Mouse (Mus musculus): ENCODE data around the gene Abt1. TPM values are rescaled to one million over a fixed set of nuclear protein-coding genes. Genes with fewer than 3 reads are reported as not detected.

The Abt1 gene
- polyA plus RNA-seq, 1 experiment from 2014 or later = 8.8 TPM

DNA sequence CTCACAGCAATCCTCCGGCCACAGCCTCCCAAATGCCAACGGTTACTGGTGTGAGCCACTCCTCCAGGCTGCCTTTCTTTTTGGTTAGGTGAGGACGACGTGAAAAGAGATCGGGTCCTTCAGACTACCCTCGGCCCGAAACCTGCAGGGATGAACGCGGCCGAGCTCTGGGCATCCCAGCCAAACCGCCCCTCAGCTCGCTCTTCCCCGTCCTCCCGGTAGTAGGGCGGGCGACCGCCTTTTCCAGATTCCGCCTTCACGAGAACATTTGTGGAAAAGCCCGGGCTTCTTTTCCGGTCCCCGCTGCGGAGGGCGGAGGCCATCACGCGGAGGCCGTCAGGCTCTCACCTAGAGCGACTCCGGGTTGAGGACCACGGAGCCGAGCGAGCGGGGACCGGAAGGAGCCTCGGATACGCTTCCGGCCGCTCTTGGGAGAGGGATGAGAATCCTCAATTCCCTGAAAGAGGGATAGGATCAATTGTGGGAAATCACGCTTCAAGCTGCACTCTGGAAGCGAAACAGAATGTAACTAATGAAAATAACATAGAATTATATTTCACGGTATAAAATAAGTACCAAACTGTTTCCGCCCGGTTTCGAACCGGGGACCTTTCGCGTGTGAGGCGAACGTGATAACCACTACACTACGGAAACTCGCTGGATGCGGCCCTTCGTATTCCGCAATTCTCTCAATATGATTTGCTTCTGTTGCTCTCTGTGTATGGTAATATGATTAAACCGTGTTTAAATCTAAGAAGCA, 22.1 kb upstream of the Abt1 start:
- WGBS = under 1% methylated on average over 55 of the region's 55 CpGs
- Histone ChIP-seq H3K27ac (ENCODE audit: low read depth, low read length) (peak overlapping the region; percentile 98), H3K4me1 (ENCODE audit: control insufficient read depth, insufficient read depth, low read length) (peaks cover 7% of the 10 kb centered on the region), H3K27me3 (ENCODE audit: control insufficient read depth, insufficient read depth, low read length) (no peaks in the 10 kb centered on the region), H3K36me3 (ENCODE audit: control insufficient read depth, insufficient read depth, low read length) (no peaks in the 10 kb centered on the region), H3K9ac (replicated peaks; ENCODE audit: low read depth, low read length) (peak overlapping the region; percentile 88), H3K4me3 (ENCODE audit: low read depth, low read length) (peak overlapping the region; percentile 75), H3K4me2 (ENCODE audit: low read depth, low read length) (peak overlapping the region; percentile 75), H3K9me3 (ENCODE audit: control insufficient read depth, low read length) (no peaks in the 10 kb centered on the region)
- peak; percentile 94 for ATAC-seq (ENCODE audit: low read depth)

DNA sequence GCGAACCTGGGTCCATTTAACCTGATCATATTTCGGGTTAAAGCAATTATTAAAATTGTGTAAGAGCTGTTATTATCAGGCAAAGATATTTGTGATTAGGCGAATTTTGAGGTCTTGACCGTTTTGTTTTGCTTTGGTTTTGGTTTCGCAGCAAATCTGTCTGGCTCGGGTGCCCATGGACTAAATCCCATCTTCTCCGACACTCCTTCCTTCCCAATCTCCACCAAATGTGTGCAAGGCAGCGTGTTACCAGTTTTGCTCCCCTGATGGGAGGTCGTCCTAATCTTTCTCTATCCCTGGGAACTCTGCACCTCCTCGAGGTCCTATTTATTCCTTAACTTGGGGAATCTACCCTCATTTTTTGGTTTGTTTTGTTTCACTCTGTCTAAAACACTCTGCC, 21.5 kb upstream of the Abt1 start:
- peak overlapping the region; percentile 75 for H3K4me3 ChIP-seq (ENCODE audit: low read depth, low read length)
- WGBS = 4% methylated on average over 10 of the region's 10 CpGs
- H3K27me3 ChIP-seq (ENCODE audit: control insufficient read depth, insufficient read depth, low read length) = no peaks in the 10 kb centered on the region
- H3K4me1 ChIP-seq (ENCODE audit: control insufficient read depth, insufficient read depth, low read length) = peaks cover 7% of the 10 kb centered on the region
- H3K9me3 ChIP-seq (ENCODE audit: control insufficient read depth, low read length) = no peaks in the 10 kb centered on the region
- ATAC-seq (ENCODE audit: low read depth) = peak; percentile 9; the same call in 1 of the 2 replicates
- H3K36me3 ChIP-seq (ENCODE audit: control insufficient read depth, insufficient read depth, low read length) = no peaks in the 10 kb centered on the region
- H3K9ac ChIP-seq (replicated peaks; ENCODE audit: low read depth, low read length) = peak overlapping the region; percentile 88
- H3K4me2 ChIP-seq (ENCODE audit: low read depth, low read length) = peak overlapping the region; percentile 75
- H3K27ac ChIP-seq (ENCODE audit: low read depth, low read length) = peak overlapping the region; percentile 98

DNA sequence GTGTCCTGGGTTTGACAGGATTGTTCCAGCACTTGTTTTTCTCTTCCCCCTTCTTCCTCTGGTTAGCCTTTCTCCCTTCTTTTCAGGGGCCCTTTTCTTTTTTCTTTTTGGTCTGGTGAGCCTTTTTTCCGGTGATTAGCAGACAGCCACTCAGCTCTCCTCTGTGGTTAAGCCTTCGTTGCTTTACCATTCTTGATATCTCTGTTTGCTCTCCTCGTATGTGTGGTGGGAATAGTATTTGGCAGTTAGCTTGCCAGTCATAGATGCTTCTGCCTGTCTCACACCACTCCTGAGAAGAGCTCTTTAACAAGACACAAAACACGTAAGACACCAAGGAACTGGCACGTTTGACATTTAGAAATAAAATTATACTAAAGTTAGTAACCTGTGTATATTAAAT, 20.8 kb upstream of the Abt1 start:
- Histone ChIP-seq H3K27ac (ENCODE audit: low read depth, low read length) (no peak overlapping the region; the same call in 1 of the 2 replicates), H3K36me3 (ENCODE audit: control insufficient read depth, insufficient read depth, low read length) (no peaks in the 10 kb centered on the region), H3K4me3 (ENCODE audit: low read depth, low read length) (peak overlapping the region; percentile 75), H3K4me1 (ENCODE audit: control insufficient read depth, insufficient read depth, low read length) (peaks cover 7% of the 10 kb centered on the region), H3K27me3 (ENCODE audit: control insufficient read depth, insufficient read depth, low read length) (no peaks in the 10 kb centered on the region), H3K9ac (replicated peaks; ENCODE audit: low read depth, low read length) (no peak overlapping the region; the same call in 1 of the 2 replicates), H3K4me2 (ENCODE audit: low read depth, low read length) (peak overlapping the region; percentile 75), H3K9me3 (ENCODE audit: control insufficient read depth, low read length) (no peaks in the 10 kb centered on the region)
- 60% methylated on average over 5 of the region's 5 CpGs for WGBS
- ATAC-seq (ENCODE audit: low read depth) = no peak

DNA sequence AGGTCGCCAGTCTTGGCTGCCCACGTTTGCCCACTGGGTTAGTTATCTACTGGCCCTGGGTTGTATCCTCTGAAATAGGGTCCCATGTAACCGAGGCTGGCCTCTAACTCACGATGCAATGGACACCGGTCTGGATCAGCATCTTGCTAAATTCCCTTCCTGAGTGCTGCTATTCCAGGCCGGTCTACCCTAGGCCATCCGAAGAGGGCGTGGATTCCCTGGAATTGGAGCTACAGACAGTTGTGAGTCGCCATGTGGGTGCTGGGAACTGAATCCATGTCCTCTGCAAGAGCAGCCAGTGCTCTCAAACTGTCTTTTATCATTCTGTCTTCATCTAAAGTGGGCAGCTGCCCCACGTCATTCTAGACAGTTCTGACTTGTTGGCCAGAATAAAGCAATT, 16.2 kb upstream of the Abt1 start:
- Histone ChIP-seq H3K4me2 (ENCODE audit: low read depth, low read length) (no peak overlapping the region), H3K4me3 (ENCODE audit: low read depth, low read length) (no peak overlapping the region), H3K9ac (replicated peaks; ENCODE audit: low read depth, low read length) (no peak overlapping the region), H3K9me3 (ENCODE audit: control insufficient read depth, low read length) (no peaks in the 10 kb centered on the region), H3K27ac (ENCODE audit: low read depth, low read length) (no peak overlapping the region), H3K4me1 (ENCODE audit: control insufficient read depth, insufficient read depth, low read length) (peaks cover 7% of the 10 kb centered on the region), H3K36me3 (ENCODE audit: control insufficient read depth, insufficient read depth, low read length) (no peaks in the 10 kb centered on the region), H3K27me3 (ENCODE audit: control insufficient read depth, insufficient read depth, low read length) (no peaks in the 10 kb centered on the region)
- ATAC-seq (ENCODE audit: low read depth) = no peak
- WGBS = 70% methylated on average over 10 of the region's 10 CpGs

DNA sequence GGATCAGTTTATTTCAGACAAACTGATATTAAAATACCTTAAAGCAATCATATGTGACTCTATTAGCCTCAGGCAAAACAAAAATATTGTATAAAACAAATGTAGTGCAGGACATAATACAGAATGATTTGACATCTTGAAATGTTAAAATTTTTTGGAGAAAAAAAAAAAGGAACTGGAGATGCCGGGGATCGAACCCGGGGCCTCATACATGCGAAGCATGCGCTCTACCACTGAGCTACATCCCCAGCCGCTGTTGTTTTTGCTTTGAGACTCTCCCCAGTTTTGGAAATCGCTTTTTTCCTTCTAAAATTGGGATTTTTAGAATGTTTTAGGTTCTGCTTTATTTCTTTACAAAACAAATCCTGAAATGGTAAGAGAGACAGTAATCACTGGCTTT, 14.9 kb upstream of the Abt1 start:
- H3K27ac ChIP-seq (ENCODE audit: low read depth, low read length) = no peak overlapping the region
- peak overlapping the region; percentile 43 for H3K4me3 ChIP-seq (ENCODE audit: low read depth, low read length)
- peak overlapping the region; percentile 42 for H3K4me2 ChIP-seq (ENCODE audit: low read depth, low read length)
- H3K4me1 ChIP-seq (ENCODE audit: control insufficient read depth, insufficient read depth, low read length) = no peaks in the 10 kb centered on the region
- peak; percentile 68 for ATAC-seq (ENCODE audit: low read depth)
- H3K9me3 ChIP-seq (ENCODE audit: control insufficient read depth, low read length) = no peaks in the 10 kb centered on the region
- no peaks in the 10 kb centered on the region for H3K27me3 ChIP-seq (ENCODE audit: control insufficient read depth, insufficient read depth, low read length)
- H3K36me3 ChIP-seq (ENCODE audit: control insufficient read depth, insufficient read depth, low read length) = no peaks in the 10 kb centered on the region
- peak overlapping the region; percentile 32; the same call in 1 of the 2 replicates for H3K9ac ChIP-seq (replicated peaks; ENCODE audit: low read depth, low read length)
- under 1% methylated on average over 7 of the region's 7 CpGs for WGBS

DNA sequence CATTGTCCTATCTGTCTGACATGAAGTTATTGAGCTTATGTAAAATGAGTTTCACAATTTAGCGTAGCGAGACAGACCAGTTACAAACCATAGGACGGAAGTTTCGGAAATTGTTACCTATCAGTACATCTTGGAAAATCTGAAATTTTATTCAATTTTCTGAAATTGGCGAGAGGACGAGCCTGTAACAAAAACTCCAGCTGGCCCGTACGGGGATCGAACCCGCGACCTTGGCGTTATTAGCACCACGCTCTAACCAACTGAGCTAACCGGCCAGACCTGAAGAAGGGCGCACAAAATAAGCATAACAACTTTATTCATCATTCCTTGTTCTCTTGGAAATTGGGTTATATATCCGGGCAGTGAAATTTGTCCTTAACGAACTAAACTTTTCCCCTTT, 14.2 kb upstream of the Abt1 start:
- WGBS = under 1% methylated on average over 17 of the region's 17 CpGs

DNA sequence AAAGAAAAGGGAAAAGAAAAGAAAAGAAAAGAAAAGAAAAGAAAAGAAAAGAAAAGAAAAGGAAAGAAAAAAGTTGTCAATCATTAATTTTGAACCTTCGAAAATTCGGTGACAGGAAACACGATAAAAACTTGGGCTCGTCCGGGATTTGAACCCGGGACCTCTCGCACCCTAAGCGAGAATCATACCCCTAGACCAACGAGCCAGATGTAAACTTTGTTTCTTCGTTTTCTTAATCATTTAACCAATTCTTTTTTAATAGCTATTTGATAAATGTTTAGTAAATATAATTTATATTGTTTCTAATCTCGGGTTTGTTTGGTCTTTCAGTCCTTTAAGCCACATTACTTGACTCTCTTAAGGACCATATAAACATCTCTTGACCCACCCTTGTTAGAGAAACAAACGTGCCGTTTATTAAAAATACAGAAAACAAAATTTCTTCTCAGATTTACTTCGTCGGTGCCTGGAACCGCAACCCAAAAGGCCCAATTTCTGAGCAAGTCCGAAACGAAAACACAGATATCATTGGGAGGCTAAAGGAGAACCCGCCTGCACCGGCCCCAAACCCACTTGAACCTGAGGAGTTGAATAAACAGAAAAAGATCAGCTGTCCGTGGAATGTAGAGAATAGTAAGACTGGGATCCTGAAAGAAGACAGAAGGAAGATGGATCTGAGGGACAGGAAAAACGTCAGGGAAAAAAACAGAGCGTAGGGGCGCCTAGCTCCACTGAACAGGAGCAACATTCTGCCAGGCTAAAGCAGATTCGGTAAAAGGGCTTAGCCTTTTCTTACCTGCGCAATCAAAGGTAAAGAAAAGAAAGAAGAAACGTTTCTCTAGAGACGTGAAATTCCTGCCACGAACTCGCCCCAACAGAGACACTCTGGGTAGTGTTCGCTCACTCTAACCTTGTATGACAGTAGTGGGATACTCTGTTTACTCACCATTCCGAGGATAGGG, 13.5 kb upstream of the Abt1 start:
- no peaks in the 10 kb centered on the region for H3K9me3 ChIP-seq (ENCODE audit: control insufficient read depth, low read length)
- H3K4me2 ChIP-seq (ENCODE audit: low read depth, low read length) = peak overlapping the region; percentile 42
- H3K4me3 ChIP-seq (ENCODE audit: low read depth, low read length) = peak overlapping the region; percentile 43
- peak overlapping the region; percentile 26 for H3K9ac ChIP-seq (replicated peaks; ENCODE audit: low read depth, low read length)
- no peak overlapping the region for H3K27ac ChIP-seq (ENCODE audit: low read depth, low read length)
- peak; percentile 45 for ATAC-seq (ENCODE audit: low read depth)
- H3K27me3 ChIP-seq (ENCODE audit: control insufficient read depth, insufficient read depth, low read length) = no peaks in the 10 kb centered on the region
- under 1% methylated on average over 32 of the region's 32 CpGs for WGBS
- H3K36me3 ChIP-seq (ENCODE audit: control insufficient read depth, insufficient read depth, low read length) = no peaks in the 10 kb centered on the region
- H3K4me1 ChIP-seq (ENCODE audit: control insufficient read depth, insufficient read depth, low read length) = no peaks in the 10 kb centered on the region

More for the DNA sequence above, 14.2 kb upstream of the Abt1 start:
- peak overlapping the region; percentile 42 for H3K4me2 ChIP-seq (ENCODE audit: low read depth, low read length)
- H3K27me3 ChIP-seq (ENCODE audit: control insufficient read depth, insufficient read depth, low read length) = no peaks in the 10 kb centered on the region
- H3K9ac ChIP-seq (replicated peaks; ENCODE audit: low read depth, low read length) = peak overlapping the region; percentile 32
- no peaks in the 10 kb centered on the region for H3K4me1 ChIP-seq (ENCODE audit: control insufficient read depth, insufficient read depth, low read length)
- H3K4me3 ChIP-seq (ENCODE audit: low read depth, low read length) = peak overlapping the region; percentile 43
- H3K36me3 ChIP-seq (ENCODE audit: control insufficient read depth, insufficient read depth, low read length) = no peaks in the 10 kb centered on the region
- no peak overlapping the region for H3K27ac ChIP-seq (ENCODE audit: low read depth, low read length)
- H3K9me3 ChIP-seq (ENCODE audit: control insufficient read depth, low read length) = no peaks in the 10 kb centered on the region
- peak; percentile 95 for ATAC-seq (ENCODE audit: low read depth)

DNA sequence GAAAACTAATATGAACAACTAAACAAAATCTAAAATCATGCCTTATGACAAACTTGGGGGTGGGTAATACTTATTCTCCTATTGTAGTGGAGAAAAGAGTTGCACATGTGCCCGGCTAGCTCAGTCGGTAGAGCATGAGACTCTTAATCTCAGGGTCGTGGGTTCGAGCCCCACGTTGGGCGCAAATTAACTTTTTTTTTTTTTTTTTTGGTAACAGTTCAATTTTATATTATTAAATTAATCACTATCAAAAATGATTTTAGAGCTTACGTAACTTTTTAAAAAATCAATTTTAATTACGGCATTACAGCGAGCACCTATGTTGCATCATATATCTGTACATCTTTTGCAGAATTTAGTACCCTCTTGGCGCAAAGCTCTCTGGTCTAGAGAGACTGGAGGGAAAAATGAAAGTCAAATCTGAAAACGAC, 12.6 kb upstream of the Abt1 start:
- ATAC-seq (ENCODE audit: low read depth) = no peak
- peak overlapping the region; percentile 51 for H3K4me2 ChIP-seq (ENCODE audit: low read depth, low read length)
- H3K27ac ChIP-seq (ENCODE audit: low read depth, low read length) = no peak overlapping the region
- H3K9me3 ChIP-seq (ENCODE audit: control insufficient read depth, low read length) = no peaks in the 10 kb centered on the region
- H3K36me3 ChIP-seq (ENCODE audit: control insufficient read depth, insufficient read depth, low read length) = no peaks in the 10 kb centered on the region
- no peaks in the 10 kb centered on the region for H3K4me1 ChIP-seq (ENCODE audit: control insufficient read depth, insufficient read depth, low read length)
- no peak overlapping the region for H3K9ac ChIP-seq (replicated peaks; ENCODE audit: low read depth, low read length)
- H3K27me3 ChIP-seq (ENCODE audit: control insufficient read depth, insufficient read depth, low read length) = no peaks in the 10 kb centered on the region
- 2% methylated on average over 11 of the region's 11 CpGs for WGBS
- H3K4me3 ChIP-seq (ENCODE audit: low read depth, low read length) = peak overlapping the region; percentile 20

Data from neural tube, embryonic 14.5 days (tissue).